Mouse (Mus musculus) intestine, embryonic 16.5 days (tissue): ENCODE results near the gene Slc25a33. TPM values are rescaled to one million over a fixed set of nuclear protein-coding genes. Genes with fewer than 3 reads are reported as not detected.
"Not testable (repeated sequence)": the region's sequence is repeated elsewhere in the genome, so short reads cannot be mapped to it uniquely, and the experiment has no call there.

Experiments
- ATAC-seq: fragments of 200-750 bp; cut with Nextera tagmentation; 2 replicates; pipeline ENCODE4 v1.8.0; 2017; ENCODE audit warnings: moderate TSS enrichment, moderate library complexity
- H3K27ac ChIP-seq: fragments of 300-500 bp; sonication (generic); 2 replicates; pipeline ENCODE4 v1.5.1; 2014; ENCODE audit warnings: mild to moderate bottlenecking, low read length
- H3K27me3 ChIP-seq: fragments of 300-500 bp; sonication (generic); replicated peaks from 2 replicates; pipeline ENCODE4 v1.6.1; 2014; ENCODE audit warnings: low read length, control low read depth, mixed read lengths; ENCODE audit not compliant: control insufficient read depth, insufficient read depth
- H3K36me3 ChIP-seq: fragments of 300-500 bp; sonication (generic); 2 replicates; pipeline ENCODE4 v1.6.1; 2014; ENCODE audit warnings: low read length, control low read depth; ENCODE audit not compliant: control insufficient read depth, insufficient read depth
- H3K4me1 ChIP-seq: fragments of 300-500 bp; sonication (generic); 2 replicates; pipeline ENCODE4 v1.6.1; 2014; ENCODE audit warnings: low read length, control low read depth, mixed read lengths; ENCODE audit not compliant: control insufficient read depth, insufficient read depth
- H3K4me2 ChIP-seq: fragments of 300-500 bp; sonication (generic); 2 replicates; pipeline ENCODE4 v1.6.1; 2014; ENCODE audit warnings: low read depth, low read length, control low read depth
- H3K4me3 ChIP-seq: fragments of 300-500 bp; sonication (generic); 2 replicates; pipeline ENCODE4 v1.5.1; 2014; ENCODE audit warnings: mild to moderate bottlenecking, low read length
- H3K9ac ChIP-seq: fragments of 300-500 bp; sonication (generic); 2 replicates; pipeline ENCODE4 v1.6.1; 2014; ENCODE audit warnings: low read depth, low read length
- H3K9me3 ChIP-seq: fragments of 300-500 bp; sonication (generic); 2 replicates; pipeline ENCODE4 v1.6.1; 2016; ENCODE audit warnings: low read length, control low read depth; ENCODE audit not compliant: control insufficient read depth
- WGBS: fragments of 180-500 bp; shearing (Covaris S2); extraction: QIAGEN DNeasy Blood & Tissue Kit; methylation state at CpG from one replicate; pipeline ENCODE4 v1.1.7; 2014; 5-methylcytosine and 5-hydroxymethylcytosine counted together
- polyA plus RNA-seq: library from polyadenylated mRNA; unstranded; fragments of >200 nt; fragmentation: Nextera tagmentation; extraction: Ambion mirVana; gene quantifications from 2 replicates; pipeline ENCODE4 v1.2.1, GENCODE M21; 2015

Gene Slc25a33
- polyA plus RNA-seq, 1 experiment from 2014 or later = 9.1 TPM

- 51% methylated on average over 5 of the region's 5 CpGs for WGBS
- Histone ChIP-seq H3K4me3 (no peak overlapping the region), H3K9me3 (no peaks in the 10 kb centered on the region), H3K4me2 (no peak overlapping the region), H3K9ac (no peak overlapping the region), H3K36me3 (no peaks in the 10 kb centered on the region), H3K27ac (no peak overlapping the region), H3K27me3 (no peaks in the 10 kb centered on the region), H3K4me1 (no peaks in the 10 kb centered on the region)
- ATAC-seq = no peak
These were observed 23.4 kb downstream of the Slc25a33 start for GRCm38 (mm10) chr4:149750671-149751070.

DNA sequence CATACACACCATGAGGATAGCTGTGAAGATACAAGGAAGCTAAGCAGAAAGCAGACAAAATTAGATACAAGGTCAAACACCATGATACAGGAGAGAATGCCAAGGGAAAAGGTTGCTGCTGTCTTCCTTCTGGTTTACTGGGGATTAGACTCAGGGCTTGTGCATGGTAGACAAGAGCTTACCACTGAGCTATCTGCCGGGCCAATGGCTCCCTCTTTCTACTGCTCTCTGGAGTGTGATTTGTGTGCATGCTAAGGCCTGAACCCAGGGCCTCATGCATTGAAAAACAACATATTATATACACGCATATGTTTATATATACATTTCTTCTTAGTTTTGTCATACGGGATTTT is 24.4 kb downstream of the Slc25a33 start:
- H3K27ac ChIP-seq, H3K9ac ChIP-seq, H3K4me1 ChIP-seq, H3K4me2 ChIP-seq, H3K9me3 ChIP-seq, H3K27me3 ChIP-seq, ATAC-seq, H3K4me3 ChIP-seq, H3K36me3 ChIP-seq: not testable (repeated sequence)
- 83% methylated on average over 3 of the region's 3 CpGs for WGBS

- Histone ChIP-seq H3K9me3 (no peaks in the 10 kb centered on the region), H3K9ac (no peak overlapping the region), H3K27ac (no peak overlapping the region), H3K4me2 (no peak overlapping the region), H3K4me1 (no peaks in the 10 kb centered on the region), H3K4me3 (no peak overlapping the region), H3K36me3 (no peaks in the 10 kb centered on the region), H3K27me3 (no peaks in the 10 kb centered on the region)
- 88% methylated on average over 18 of the region's 18 CpGs for WGBS
- no peak for ATAC-seq
These were observed 24.9 kb downstream of the Slc25a33 start for GRCm38 (mm10) chr4:149749003-149749662.

- H3K9ac ChIP-seq = no peak overlapping the region
- H3K27ac ChIP-seq = no peak overlapping the region
- ATAC-seq = no peak
- no peaks in the 10 kb centered on the region for H3K9me3 ChIP-seq
- H3K4me1 ChIP-seq = no peaks in the 10 kb centered on the region
- H3K36me3 ChIP-seq = no peaks in the 10 kb centered on the region
- H3K4me3 ChIP-seq = no peak overlapping the region
- no peak overlapping the region for H3K4me2 ChIP-seq
- no peaks in the 10 kb centered on the region for H3K27me3 ChIP-seq
- WGBS = 90% methylated on average over 7 of the region's 7 CpGs
These were observed 30.0 kb downstream of the Slc25a33 start for GRCm38 (mm10) chr4:149744119-149744518.

GRCm38 (mm10) chr4:149742011-149742530 is 32.0 kb downstream of the Slc25a33 start:
- no peak for ATAC-seq
- Histone ChIP-seq H3K27ac (no peak overlapping the region), H3K4me2 (no peak overlapping the region), H3K4me3 (no peak overlapping the region), H3K9ac (no peak overlapping the region), H3K4me1 (peaks cover 1% of the 10 kb centered on the region), H3K27me3 (no peaks in the 10 kb centered on the region), H3K36me3 (no peaks in the 10 kb centered on the region), H3K9me3 (no peaks in the 10 kb centered on the region)
- WGBS = 93% methylated on average over 14 of the region's 14 CpGs

GRCm38 (mm10) chr4:149740301-149740700 is 33.8 kb downstream of the Slc25a33 start:
- Histone ChIP-seq H3K36me3 (no peaks in the 10 kb centered on the region), H3K4me1 (peaks cover 17% of the 10 kb centered on the region), H3K27me3 (no peaks in the 10 kb centered on the region), H3K4me2 (no peak overlapping the region), H3K4me3 (no peak overlapping the region), H3K27ac (no peak overlapping the region), H3K9me3 (no peaks in the 10 kb centered on the region), H3K9ac (no peak overlapping the region)
- no peak for ATAC-seq
- WGBS = 85% methylated on average over 7 of the region's 7 CpGs

DNA sequence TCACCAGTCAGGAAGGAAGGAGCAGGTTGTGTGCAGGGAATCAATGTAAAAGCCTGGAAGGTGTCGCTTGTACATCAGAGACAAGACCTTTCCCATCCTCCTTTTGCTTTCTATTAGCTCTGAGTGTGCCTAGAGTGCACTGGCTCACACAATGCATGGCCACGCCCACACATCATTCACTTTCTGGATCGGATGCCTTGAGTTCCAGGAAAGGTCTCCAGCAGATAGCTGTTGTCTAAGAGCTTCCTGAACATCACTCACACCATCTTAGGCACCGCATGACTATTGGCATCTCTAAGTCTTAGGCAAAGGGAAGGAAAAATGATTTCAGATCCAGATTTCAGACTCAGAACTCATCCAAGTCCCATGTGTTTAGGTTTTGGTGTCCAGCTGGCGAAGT is 34.6 kb downstream of the Slc25a33 start:
- ATAC-seq = no peak
- 72% methylated on average over 5 of the region's 5 CpGs for WGBS

GRCm38 (mm10) chr4:149737383-149738324 is 36.4 kb downstream of the Slc25a33 start, which contains the start of gene Tmem201:
Tmem201 (minus strand) TSS chr4:149738044.
- under 1% methylated on average over 73 of the region's 97 CpGs for WGBS
- no peaks in the 10 kb centered on the region for H3K36me3 ChIP-seq
- H3K4me1 ChIP-seq = peaks cover 37% of the 10 kb centered on the region
- peak within 1 kb of the TSS; percentile 94 for H3K4me3 ChIP-seq
- H3K4me2 ChIP-seq = peak within 1 kb of the TSS; percentile 95
- peak within 1 kb of the TSS; percentile 88 for H3K9ac ChIP-seq
- H3K27ac ChIP-seq = peak within 1 kb of the TSS; percentile 70
- no peaks in the 10 kb centered on the region for H3K9me3 ChIP-seq
- ATAC-seq = peak; percentile 92
- H3K27me3 ChIP-seq = no peaks in the 10 kb centered on the region

More for the DNA sequence above, 34.6 kb downstream of the Slc25a33 start:
- Histone ChIP-seq H3K36me3 (no peaks in the 10 kb centered on the region), H3K4me2 (no peak overlapping the region), H3K9ac (no peak overlapping the region), H3K27me3 (no peaks in the 10 kb centered on the region), H3K27ac (no peak overlapping the region), H3K4me3 (no peak overlapping the region), H3K9me3 (no peaks in the 10 kb centered on the region), H3K4me1 (peaks cover 26% of the 10 kb centered on the region)

DNA sequence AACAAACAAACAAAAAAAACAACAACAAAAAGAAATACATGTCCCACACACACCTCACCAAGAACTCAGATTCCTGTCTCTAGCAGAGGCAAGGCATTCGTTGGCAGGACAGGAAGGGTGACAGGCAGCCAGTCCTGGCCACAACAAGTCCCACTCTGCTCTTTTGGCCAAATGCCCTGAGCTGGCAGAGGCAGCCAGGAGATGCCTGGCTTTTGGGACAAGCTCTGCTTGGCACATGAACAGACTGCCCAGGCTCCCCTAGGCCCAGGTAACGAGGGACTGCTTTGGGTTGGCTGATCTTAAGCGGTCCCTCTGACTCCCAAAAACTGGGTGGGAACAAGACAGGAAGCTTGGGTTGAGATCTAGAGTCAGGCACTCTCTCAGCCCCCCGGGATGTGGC is 37.5 kb downstream of the Slc25a33 start:
- H3K4me3 ChIP-seq = peak overlapping the region; percentile 94
- no peaks in the 10 kb centered on the region for H3K9me3 ChIP-seq
- H3K4me2 ChIP-seq = peak overlapping the region; percentile 95
- peaks cover 41% of the 10 kb centered on the region for H3K4me1 ChIP-seq
- WGBS = 38% methylated on average over 4 of the region's 4 CpGs
- peak overlapping the region; percentile 88 for H3K9ac ChIP-seq
- no peaks in the 10 kb centered on the region for H3K27me3 ChIP-seq
- H3K36me3 ChIP-seq = no peaks in the 10 kb centered on the region
- H3K27ac ChIP-seq = no peak overlapping the region
- no peak for ATAC-seq
